ENCODE assay signal across 19 mouse cellular contexts in genomic region chr3:41452020-41452715, GRCm38 (mm10).
DNase-seq lines count a peak whose midpoint lies in the region; ATAC-seq and TF ChIP-seq lines count a peak whose summit lies in the region.
"Had no signal": no experiment of that assay in that cellular context is flagged by ENCODE, and none has a peak within 500 bp of the region (broad histone marks: within the 10 kb centered on the region; RNA-seq: fewer than 3 reads in every experiment).

No protein-coding gene starts in this region.

- whole genome bisulfite sequencing in heart, embryonic 12.5 days, result 78% methylated on average over 3 of the region's 3 CpGs
- WGBS in midbrain, embryonic 11.5 days, result 72% methylated on average over 3 of the region's 3 CpGs
- 65% methylated on average over 3 of the region's 3 CpGs for WGBS in midbrain, embryonic 16.5 days
- WGBS in intestine, embryonic 16.5 days, result 65% methylated on average over 3 of the region's 3 CpGs
- WGBS in stomach, postnatal 0 days, result 49% methylated on average over 3 of the region's 3 CpGs

- peaks cover 6% of the 10 kb centered on the region; the same call in 1 of the 2 replicates for H3K4me1 ChIP-seq in heart, embryonic 12.5 days (replicated peaks)
- H3K4me1 ChIP-seq in midbrain, embryonic 11.5 days (ENCODE audit: control insufficient read depth, insufficient read depth, low read length), result no peaks in the 10 kb centered on the region
- H3K4me1 ChIP-seq in midbrain, embryonic 16.5 days (ENCODE audit: control insufficient read depth, insufficient read depth, low read length), result no peaks in the 10 kb centered on the region
- no peaks in the 10 kb centered on the region for H3K4me1 ChIP-seq in intestine, embryonic 16.5 days (ENCODE audit: control insufficient read depth, insufficient read depth, low read length)
- no peaks in the 10 kb centered on the region for H3K4me1 ChIP-seq in stomach, postnatal 0 days (replicated peaks; ENCODE audit: control insufficient read depth, insufficient read depth)
- H3K4me1 ChIP-seq: forebrain, embryonic 10.5 days; kidney, embryonic 15.5 days; limb, embryonic 12.5 days had no signal

- no peaks in the 10 kb centered on the region for H3K9me3 ChIP-seq in heart, embryonic 12.5 days (replicated peaks)
- H3K9me3 ChIP-seq in midbrain, embryonic 11.5 days (ENCODE audit: control insufficient read depth, low read length), result no peaks in the 10 kb centered on the region
- no peaks in the 10 kb centered on the region for H3K9me3 ChIP-seq in midbrain, embryonic 16.5 days (replicated peaks; ENCODE audit: control insufficient read depth, low read length, poor library complexity, severe bottlenecking)
- no peaks in the 10 kb centered on the region for H3K9me3 ChIP-seq in intestine, embryonic 16.5 days (ENCODE audit: control insufficient read depth, low read length)
- no peaks in the 10 kb centered on the region for H3K9me3 ChIP-seq in stomach, postnatal 0 days (ENCODE audit: control insufficient read depth, low read length)
- H3K9me3 ChIP-seq: embryonic facial prominence, embryonic 15.5 days; forebrain, embryonic 10.5 days; kidney, embryonic 15.5 days had no signal

- H3K36me3 ChIP-seq in heart, embryonic 12.5 days, result no peaks in the 10 kb centered on the region
- H3K36me3 ChIP-seq in midbrain, embryonic 11.5 days (ENCODE audit: control insufficient read depth, insufficient read depth, low read length), result no peaks in the 10 kb centered on the region
- H3K36me3 ChIP-seq in midbrain, embryonic 16.5 days (ENCODE audit: control insufficient read depth, insufficient read depth, low read length), result no peaks in the 10 kb centered on the region
- no peaks in the 10 kb centered on the region for H3K36me3 ChIP-seq in intestine, embryonic 16.5 days (ENCODE audit: control insufficient read depth, insufficient read depth, low read length)
- H3K36me3 ChIP-seq in stomach, postnatal 0 days (ENCODE audit: control insufficient read depth, insufficient read depth, low read length), result no peaks in the 10 kb centered on the region
- H3K36me3 ChIP-seq: embryonic facial prominence, embryonic 15.5 days; forebrain, embryonic 10.5 days; kidney, embryonic 15.5 days; limb, embryonic 12.5 days had no signal

- TF ChIP-seq CTCF in stomach, postnatal 0 days (IDR thresholded peaks at IDR 0.05; ENCODE audit: low read depth), result no peak

- DNase-seq in heart, adult 11 months, result peak; percentile 34
- DNase-seq in midbrain, embryonic 11.5 days (ENCODE audit: low spot score, missing footprints), result peak; percentile 23
- no peak for DNase-seq in stomach, postnatal 0 days (ENCODE audit: low spot score)
- no peak for DNase-seq in thymus, adult 18-20 months
- no peak for DNase-seq in right cerebral cortex, postnatal 36 days (ENCODE audit: low spot score in 2 of 2)
- DNase-seq: adrenal gland, postnatal 36 days; cerebellum, adult 9-11 months; embryo, embryonic 11 days; gastrocnemius, adult 2 months; heart, adult 18-20 months; lung, adult 18-20 months had no signal

- no peaks in the 10 kb centered on the region for H3K27me3 ChIP-seq in heart, embryonic 12.5 days (replicated peaks)
- H3K27me3 ChIP-seq in midbrain, embryonic 11.5 days (ENCODE audit: control insufficient read depth, insufficient read depth, low read length), result no peaks in the 10 kb centered on the region
- H3K27me3 ChIP-seq in midbrain, embryonic 16.5 days (ENCODE audit: control insufficient read depth, insufficient read depth, low read depth, low read length), result no peaks in the 10 kb centered on the region
- H3K27me3 ChIP-seq in intestine, embryonic 16.5 days (replicated peaks; ENCODE audit: control insufficient read depth, insufficient read depth, low read length), result no peaks in the 10 kb centered on the region
- H3K27me3 ChIP-seq in stomach, postnatal 0 days (ENCODE audit: control insufficient read depth, insufficient read depth, low read length), result no peaks in the 10 kb centered on the region
- H3K27me3 ChIP-seq: embryonic facial prominence, embryonic 15.5 days; kidney, embryonic 15.5 days; limb, embryonic 12.5 days had no signal

- H3K4me3 ChIP-seq in heart, embryonic 12.5 days, result no peak overlapping the region
- no peak overlapping the region for H3K4me3 ChIP-seq in midbrain, embryonic 11.5 days (ENCODE audit: low read depth, low read length)
- H3K4me3 ChIP-seq in midbrain, embryonic 16.5 days (ENCODE audit: low read depth, low read length), result no peak overlapping the region
- H3K4me3 ChIP-seq in intestine, embryonic 16.5 days (ENCODE audit: low read length), result no peak overlapping the region
- no peak overlapping the region for H3K4me3 ChIP-seq in stomach, postnatal 0 days (ENCODE audit: low read depth, low read length)
- H3K4me3 ChIP-seq: embryonic facial prominence, embryonic 15.5 days; forebrain, embryonic 10.5 days; gastrocnemius, adult 2 months; kidney, embryonic 15.5 days; limb, embryonic 12.5 days had no signal

- no peak overlapping the region for H3K27ac ChIP-seq in heart, embryonic 12.5 days (ENCODE audit: poor library complexity, severe bottlenecking)
- H3K27ac ChIP-seq in midbrain, embryonic 11.5 days (ENCODE audit: low read depth, low read length), result no peak overlapping the region
- H3K27ac ChIP-seq in midbrain, embryonic 16.5 days (ENCODE audit: low read length), result no peak overlapping the region
- no peak overlapping the region for H3K27ac ChIP-seq in intestine, embryonic 16.5 days (ENCODE audit: low read length)
- H3K27ac ChIP-seq in stomach, postnatal 0 days (replicated peaks), result no peak overlapping the region
- H3K27ac ChIP-seq: embryonic facial prominence, embryonic 15.5 days; forebrain, embryonic 10.5 days; gastrocnemius, adult 2 months; hindbrain, postnatal 0 days; kidney, embryonic 15.5 days; limb, embryonic 12.5 days had no signal

- no peak for ATAC-seq in heart, embryonic 12.5 days (ENCODE audit: insufficient number of reproducible peaks, low FRiP score)
- no peak for ATAC-seq in midbrain, embryonic 11.5 days (ENCODE audit: low FRiP score)
- no peak for ATAC-seq in midbrain, embryonic 16.5 days
- peak; percentile 94 for ATAC-seq in intestine, embryonic 16.5 days
- ATAC-seq in stomach, postnatal 0 days (ENCODE audit: low FRiP score, low TSS enrichment), result peak; percentile 88; the same call in 1 of the 2 replicates
- ATAC-seq: hindbrain, postnatal 0 days had no signal

- no peak overlapping the region for H3K9ac ChIP-seq in heart, embryonic 12.5 days
- H3K9ac ChIP-seq in midbrain, embryonic 11.5 days (ENCODE audit: low read length), result no peak overlapping the region
- H3K9ac ChIP-seq in midbrain, embryonic 16.5 days (ENCODE audit: low read depth, low read length), result no peak overlapping the region
- H3K9ac ChIP-seq in intestine, embryonic 16.5 days (ENCODE audit: low read depth, low read length), result no peak overlapping the region
- no peak overlapping the region for H3K9ac ChIP-seq in stomach, postnatal 0 days (ENCODE audit: low read length)
- H3K9ac ChIP-seq: embryonic facial prominence, embryonic 15.5 days; kidney, embryonic 15.5 days; limb, embryonic 12.5 days had no signal

- H3K4me2 ChIP-seq in heart, embryonic 12.5 days, result no peak overlapping the region
- no peak overlapping the region for H3K4me2 ChIP-seq in midbrain, embryonic 11.5 days
- no peak overlapping the region for H3K4me2 ChIP-seq in midbrain, embryonic 16.5 days (ENCODE audit: low read length)
- H3K4me2 ChIP-seq in intestine, embryonic 16.5 days (ENCODE audit: low read depth, low read length), result no peak overlapping the region
- no peak overlapping the region for H3K4me2 ChIP-seq in stomach, postnatal 0 days (replicated peaks; ENCODE audit: low read depth)
- H3K4me2 ChIP-seq: embryonic facial prominence, embryonic 15.5 days; kidney, embryonic 15.5 days; limb, embryonic 12.5 days had no signal

- no peak for TF ChIP-seq EP300 in stomach, postnatal 0 days (optimal IDR thresholded peaks at IDR 0.05)

Comparison
In these comparisons a context has a peak if more than half of its experiments do, and no peak if none do; other contexts are left out.
1. DNase-seq: peak in heart, adult 11 months (single experiment) and midbrain, embryonic 11.5 days (single experiment); none in stomach, postnatal 0 days (single experiment), thymus, adult 18-20 months (0 of 2) and right cerebral cortex, postnatal 36 days (0 of 2).
2. ATAC-seq: peak in intestine, embryonic 16.5 days (single experiment) and stomach, postnatal 0 days (single experiment); none in heart, embryonic 12.5 days (single experiment), midbrain, embryonic 11.5 days (single experiment) and midbrain, embryonic 16.5 days (single experiment).